Mouse (Mus musculus): ENCODE measurements around the gene Lima1.
A peak's percentile ranks its signal among the peaks of the same experiment; 100 is the strongest.

The Lima1 gene

GRCm38 (mm10) chr15:99825211-99825610 is 50.0 kb downstream of the Lima1 start:
- TF ChIP-seq GATA4 (IDR thresholded peaks at IDR 0.05; ENCODE audit: insufficient replicate concordance, low read length), result no peak

GRCm38 (mm10) chr15:99823322-99823898 is 51.8 kb downstream of the Lima1 start:
- TF ChIP-seq GATA4 (IDR thresholded peaks at IDR 0.05; ENCODE audit: insufficient replicate concordance, low read length), result no peak

- TF ChIP-seq GATA4 (IDR thresholded peaks at IDR 0.05; ENCODE audit: insufficient replicate concordance, low read length), result no peak
These were observed 55.5 kb downstream of the Lima1 start for GRCm38 (mm10) chr15:99819621-99820279.

GRCm38 (mm10) chr15:99819109-99819440 is 56.2 kb downstream of the Lima1 start:
- no peak for TF ChIP-seq GATA4 (IDR thresholded peaks at IDR 0.05; ENCODE audit: insufficient replicate concordance, low read length)

GRCm38 (mm10) chr15:99818321-99819108 is 56.7 kb downstream of the Lima1 start:
- TF ChIP-seq GATA4 (IDR thresholded peaks at IDR 0.05; ENCODE audit: insufficient replicate concordance, low read length), result no peak; the same call in 1 of the 2 replicates

- TF ChIP-seq GATA4 (IDR thresholded peaks at IDR 0.05; ENCODE audit: insufficient replicate concordance, low read length), result 0 out of 2 replicates have a peak, but pooled peaks have one; percentile 12
These were observed 57.7 kb downstream of the Lima1 start for GRCm38 (mm10) chr15:99817343-99818235.

- no peak for TF ChIP-seq GATA4 (IDR thresholded peaks at IDR 0.05; ENCODE audit: insufficient replicate concordance, low read length)
These were observed 59.3 kb downstream of the Lima1 start for GRCm38 (mm10) chr15:99815999-99816398.

GRCm38 (mm10) chr15:99814554-99815260 is 60.5 kb downstream of the Lima1 start:
- no peak for TF ChIP-seq GATA4 (IDR thresholded peaks at IDR 0.05; ENCODE audit: insufficient replicate concordance, low read length)

GRCm38 (mm10) chr15:99813639-99814038 is 61.6 kb downstream of the Lima1 start:
- TF ChIP-seq GATA4 (IDR thresholded peaks at IDR 0.05; ENCODE audit: insufficient replicate concordance, low read length), result no peak

GRCm38 (mm10) chr15:99812097-99812496 is 63.2 kb downstream of the Lima1 start:
- no peak for TF ChIP-seq GATA4 (IDR thresholded peaks at IDR 0.05; ENCODE audit: insufficient replicate concordance, low read length)

GRCm38 (mm10) chr15:99807776-99808735 is 67.2 kb downstream of the Lima1 start:
- TF ChIP-seq GATA4 (IDR thresholded peaks at IDR 0.05; ENCODE audit: insufficient replicate concordance, low read length), result no peak

GRCm38 (mm10) chr15:99806171-99806570 is 69.1 kb downstream of the Lima1 start:
- no peak for TF ChIP-seq GATA4 (IDR thresholded peaks at IDR 0.05; ENCODE audit: insufficient replicate concordance, low read length)

GRCm38 (mm10) chr15:99805673-99806072 is 69.6 kb downstream of the Lima1 start:
- no peak for TF ChIP-seq GATA4 (IDR thresholded peaks at IDR 0.05; ENCODE audit: insufficient replicate concordance, low read length)
